ENCODE assay signal across 29 mouse cellular contexts in genomic region chr6:119373000-119373705, GRCm38 (mm10). TPM values are rescaled to one million over a fixed set of nuclear protein-coding genes. Genes with fewer than 3 reads are reported as not detected.
DNase-seq lines count a peak whose midpoint lies in the region; ATAC-seq and TF ChIP-seq lines count a peak whose summit lies in the region.
"Had no signal": no experiment of that assay in that cellular context is flagged by ENCODE, and none has a peak within 500 bp of the region (broad histone marks: within the 10 kb centered on the region; RNA-seq: fewer than 3 reads in every experiment).

No protein-coding gene starts in this region.

- TF ChIP-seq CTCF in gastrocnemius, adult 2 months (IDR thresholded peaks at IDR 0.05), result no peak

- peaks cover 71% of the 10 kb centered on the region for H3K4me1 ChIP-seq in megakaryocyte, embryonic 14.5 days
- H3K4me1 ChIP-seq: embryonic facial prominence, embryonic 12.5 days; forebrain, embryonic 13.5 days; limb, embryonic 12.5 days; midbrain, embryonic 10.5 days had no signal

- peak; percentile 59 for ATAC-seq in granulocyte monocyte progenitor cell, adult 5-6 weeks (replicated peaks; ENCODE audit: poor library complexity, severe bottlenecking)
- ATAC-seq: forebrain, embryonic 13.5 days; hindbrain, postnatal 0 days; intestine, embryonic 16.5 days had no signal

- DNase-seq in gastrocnemius, adult 2 months, result no peak
- DNase-seq in gastrocnemius, adult 8-10 months (ENCODE audit: low spot score in 2 of 2), result no peak
- DNase-seq in lung, postnatal 4 days, result no peak
- DNase-seq in spleen, postnatal 14 days (ENCODE audit: low spot score in 2 of 2), result no peak
- DNase-seq in kidney, adult 11 months, result no peak
- DNase-seq: adrenal gland, postnatal 25 days; cerebellum, adult 11 months; cerebellum, adult 9-11 months; gastrocnemius, postnatal 10 days; heart, adult 11 months; heart, postnatal 14 days; kidney, postnatal 36 days; layer of hippocampus, postnatal 36 days; lung, adult 18-20 months; lung, postnatal 10 days; right cerebral cortex, postnatal 14 days; spleen, adult 18-20 months; thymus, postnatal 14 days had no signal

- no peak overlapping the region for H3K4me3 ChIP-seq in gastrocnemius, adult 2 months
- H3K4me3 ChIP-seq in megakaryocyte, embryonic 14.5 days (replicated peaks), result peak overlapping the region; percentile 83
- H3K4me3 ChIP-seq: embryonic facial prominence, embryonic 12.5 days; erythroblast, embryonic 14.5 days; forebrain, embryonic 13.5 days; heart, embryonic 13.5 days; limb, embryonic 12.5 days; midbrain, embryonic 10.5 days had no signal

- peaks cover 27% of the 10 kb centered on the region for H3K36me3 ChIP-seq in megakaryocyte, embryonic 14.5 days (replicated peaks; ENCODE audit: low read length)

- H3K27ac ChIP-seq in gastrocnemius, adult 2 months, result peak overlapping the region; percentile 16; the same call in 1 of the 2 replicates
- H3K27ac ChIP-seq: embryonic facial prominence, embryonic 12.5 days; forebrain, embryonic 13.5 days; heart, embryonic 13.5 days; hindbrain, postnatal 0 days; limb, embryonic 12.5 days; midbrain, embryonic 10.5 days had no signal

- intact Hi-C loops in gastrocnemius, adult 2 months (cut with DNase I), result no loop called here

- no peaks in the 10 kb centered on the region for H3K27me3 ChIP-seq in megakaryocyte, embryonic 14.5 days (replicated peaks)
- H3K27me3 ChIP-seq: embryonic facial prominence, embryonic 12.5 days; forebrain, embryonic 13.5 days; heart, embryonic 13.5 days; limb, embryonic 12.5 days had no signal

- H3K9me3 ChIP-seq in megakaryocyte, embryonic 14.5 days, result no peaks in the 10 kb centered on the region
- H3K9me3 ChIP-seq: embryonic facial prominence, embryonic 12.5 days; forebrain, embryonic 13.5 days; heart, embryonic 13.5 days; limb, embryonic 12.5 days; midbrain, embryonic 10.5 days had no signal

RNA-seq across cellular contexts. Expression of gene Lrtm2, which starts 42.6 kb away (rescaled TPM):
- total RNA-seq in gastrocnemius, adult 2 months (2021), result under 1 TPM; 0.22 to 0.77 TPM
- total RNA-seq in gastrocnemius, adult 8-10 months (2022), result under 1 TPM; 0.07 to 0.31 (median 0.19) TPM
- total RNA-seq in granulocyte monocyte progenitor cell, adult 5-6 weeks (2014; fragmentation: Nextera tagmentation), result 0.81 and 0.99 TPM in 2 replicates
- not detected in 2 replicates for total RNA-seq in granulocyte monocyte progenitor cell, adult 5-6 weeks (2017)
- polyA plus RNA-seq in megakaryocyte, embryonic 14.5 days (2012; ENCODE audit: insufficient read depth, low replicate concordance), result not detected in 2 replicates
- total RNA-seq: adrenal gland, postnatal 25 days had no signal
- polyA plus RNA-seq: erythroblast, embryonic 14.5 days; kidney, embryonic 14.5 days; limb, embryonic 12.5 days had no signal

RNA-seq across cellular contexts. Expression of gene Adipor2, which starts 44.4 kb away (rescaled TPM):
- total RNA-seq in gastrocnemius, adult 2 months (2021), result 10 to 100 TPM; 87.7 to 94.8 TPM
- 100 to 1,000 TPM in 1 of 4 experiments, 10 to 100 TPM in 3; 89.7 to 104 (median 97.1) TPM for total RNA-seq in gastrocnemius, adult 8-10 months (2022)
- 58.4 and 62.3 TPM in 2 replicates for total RNA-seq in granulocyte monocyte progenitor cell, adult 5-6 weeks (2014; fragmentation: Nextera tagmentation)
- 75.4 and 85.1 TPM in 2 replicates for total RNA-seq in granulocyte monocyte progenitor cell, adult 5-6 weeks (2017)
- polyA plus RNA-seq in megakaryocyte, embryonic 14.5 days (2012; ENCODE audit: insufficient read depth, low replicate concordance), result 6.0 and 11.7 TPM in 2 replicates
